Mouse (Mus musculus): ENCODE results near the gene Lhx2. TPM values are rescaled to one million over a fixed set of nuclear protein-coding genes. Genes with fewer than 3 reads are reported as not detected.

Lhx2 gene
- polyA plus RNA-seq, 1 experiment from 2014 or later = 108 TPM

- H3K4me1 ChIP-seq = 0 out of 2 replicates have a peak, but pooled peaks cover 4% of the 10 kb centered on the region
- 88% methylated on average over 4 of the region's 4 CpGs for WGBS
Measured at GRCm38 (mm10) chr2:38405356-38405755, 66.3 kb downstream of the Lhx2 start.

GRCm38 (mm10) chr2:38409309-38409708 lies 70.2 kb downstream of the Lhx2 start:
- no peak overlapping the region for H3K27ac ChIP-seq
- DNase-seq (ENCODE audit: extremely low spot score, low spot score) = no peak
- 89% methylated on average over 3 of the region's 3 CpGs for WGBS

More at GRCm38 (mm10) chr2:38405356-38405755, 66.3 kb downstream of the Lhx2 start:
- Histone ChIP-seq H3K27ac (no peak overlapping the region), H3K36me3 (replicated peaks) (no peaks in the 10 kb centered on the region), H3K9me3 (no peaks in the 10 kb centered on the region), H3K27me3 (ENCODE audit: poor library complexity, severe bottlenecking) (no peaks in the 10 kb centered on the region), H3K4me3 (no peak overlapping the region)
- no peak for DNase-seq (ENCODE audit: extremely low spot score, low spot score)

GRCm38 (mm10) chr2:38410227-38410626 lies 71.1 kb downstream of the Lhx2 start:
- peaks cover 12% of the 10 kb centered on the region for H3K4me1 ChIP-seq
- no peaks in the 10 kb centered on the region for H3K27me3 ChIP-seq (ENCODE audit: poor library complexity, severe bottlenecking)
- no peaks in the 10 kb centered on the region for H3K36me3 ChIP-seq (replicated peaks)
- H3K9me3 ChIP-seq = no peaks in the 10 kb centered on the region
- no peak for DNase-seq (ENCODE audit: extremely low spot score, low spot score)
- no peak overlapping the region for H3K4me3 ChIP-seq
- 0 out of 2 replicates have a peak overlapping the region, but pooled peaks have one; percentile 32 for H3K27ac ChIP-seq
- 89% methylated on average over 6 of the region's 6 CpGs for WGBS

More at GRCm38 (mm10) chr2:38409309-38409708, 70.2 kb downstream of the Lhx2 start:
- peaks cover 12% of the 10 kb centered on the region for H3K4me1 ChIP-seq
- no peaks in the 10 kb centered on the region for H3K27me3 ChIP-seq (ENCODE audit: poor library complexity, severe bottlenecking)
- no peaks in the 10 kb centered on the region for H3K36me3 ChIP-seq (replicated peaks)
- no peaks in the 10 kb centered on the region for H3K9me3 ChIP-seq
- H3K4me3 ChIP-seq = no peak overlapping the region

GRCm38 (mm10) chr2:38412599-38413177 lies 73.6 kb downstream of the Lhx2 start:
- peak; percentile 24 for DNase-seq (ENCODE audit: extremely low spot score, low spot score)
- Histone ChIP-seq H3K27ac (peak overlapping the region; percentile 37; the same call in 1 of the 2 replicates), H3K4me1 (peaks cover 12% of the 10 kb centered on the region), H3K9me3 (no peaks in the 10 kb centered on the region), H3K27me3 (ENCODE audit: poor library complexity, severe bottlenecking) (no peaks in the 10 kb centered on the region), H3K4me3 (no peak overlapping the region), H3K36me3 (replicated peaks) (no peaks in the 10 kb centered on the region)
- 25% methylated on average over 11 of the region's 11 CpGs for WGBS

GRCm38 (mm10) chr2:38417970-38418369 lies 78.9 kb downstream of the Lhx2 start:
- no peaks in the 10 kb centered on the region for H3K36me3 ChIP-seq (replicated peaks)
- H3K9me3 ChIP-seq = no peaks in the 10 kb centered on the region
- no peaks in the 10 kb centered on the region for H3K27me3 ChIP-seq (ENCODE audit: poor library complexity, severe bottlenecking)
- no peak overlapping the region for H3K27ac ChIP-seq
- DNase-seq (ENCODE audit: extremely low spot score, low spot score) = peak; percentile 58
- H3K4me1 ChIP-seq = peaks cover 18% of the 10 kb centered on the region
- H3K4me3 ChIP-seq = no peak overlapping the region
- 23% methylated on average over 4 of the region's 4 CpGs for WGBS

Other genes with a start within 250 kb of the Lhx2 start
- gene Dennd1a, start 51.9 kb upstream of the Lhx2 start, polyA plus RNA-seq (2016; fragmentation: Nextera tagmentation; extraction: Ambion mirVana) = 15.5 and 17.3 TPM in 2 replicates
- 120 and 134 TPM in 2 replicates for gene Nek6, start 172.4 kb downstream of the Lhx2 start, polyA plus RNA-seq (2016; fragmentation: Nextera tagmentation; extraction: Ambion mirVana)

All from forebrain, embryonic 10.5 days (tissue).